Mouse (Mus musculus) adrenal gland, adult (tissue): ENCODE measurements at regions not wholly inside any gene's neighbourhood (a gene's known extent, or its start where the extent isn't known, plus 50 kb on each side); places are given as distances from the start of the nearest gene placed in this dataset.

Source experiments
- DNase-seq, 2 experiments: peaks; one replicate each; pipeline ENCODE4 v3.0.0; 2022 to 2023; ENCODE audit warnings: low spot score in 1 of 2; ENCODE audit not compliant: inconsistent age in 2 of 2

DNA sequence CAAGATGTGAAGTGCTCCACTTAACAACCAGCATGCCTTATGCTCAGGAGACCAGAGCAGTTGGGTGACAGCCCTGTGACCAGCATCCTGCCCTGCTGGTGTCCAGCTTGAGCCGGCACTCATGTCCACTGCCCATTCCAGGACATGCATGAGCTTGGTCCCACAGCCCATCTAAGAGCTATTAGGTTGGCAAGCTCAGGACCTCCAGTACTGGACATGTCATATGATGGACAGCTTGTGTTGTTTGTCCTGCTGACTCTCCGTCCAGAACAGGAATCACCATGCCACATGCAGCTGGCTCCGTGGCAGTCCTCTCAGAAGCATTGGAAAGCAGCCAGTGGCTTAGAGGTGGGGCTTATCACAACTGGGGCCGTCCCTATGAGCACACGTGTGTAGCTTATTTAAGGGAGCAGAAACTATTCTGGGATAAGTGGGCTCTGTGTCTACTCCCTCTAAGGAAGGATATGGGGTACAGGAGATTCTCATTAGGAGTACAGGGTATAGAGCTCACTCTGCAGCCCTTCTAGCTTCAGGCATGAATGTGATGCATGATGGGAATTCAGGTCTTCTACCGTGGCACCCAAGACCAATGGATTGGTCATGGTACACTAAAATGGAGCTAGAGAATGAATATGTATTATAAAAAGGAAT, 232.5 kb upstream of the Ajap1 start:
- no peak for DNase-seq

DNA sequence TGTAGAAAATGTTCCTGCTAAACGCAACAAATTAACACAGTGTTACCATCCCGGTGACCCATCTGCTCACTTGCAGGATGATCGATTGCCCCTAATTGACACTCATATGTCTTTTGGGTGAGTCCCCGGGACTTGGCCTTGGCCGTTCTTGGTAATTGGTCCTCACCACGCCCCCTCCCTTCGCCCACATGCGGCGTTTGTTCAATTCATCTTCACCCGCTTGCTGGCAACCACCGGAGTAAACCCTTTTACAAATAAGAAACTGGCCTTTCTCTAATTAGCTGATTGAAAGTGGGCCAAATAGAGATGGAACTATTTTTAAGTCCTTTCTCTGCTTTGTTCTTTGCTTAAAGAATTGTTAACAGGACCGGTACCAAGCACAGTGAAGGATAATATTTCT, 234.7 kb upstream of the Ajap1 start:
- no peak for DNase-seq

DNA sequence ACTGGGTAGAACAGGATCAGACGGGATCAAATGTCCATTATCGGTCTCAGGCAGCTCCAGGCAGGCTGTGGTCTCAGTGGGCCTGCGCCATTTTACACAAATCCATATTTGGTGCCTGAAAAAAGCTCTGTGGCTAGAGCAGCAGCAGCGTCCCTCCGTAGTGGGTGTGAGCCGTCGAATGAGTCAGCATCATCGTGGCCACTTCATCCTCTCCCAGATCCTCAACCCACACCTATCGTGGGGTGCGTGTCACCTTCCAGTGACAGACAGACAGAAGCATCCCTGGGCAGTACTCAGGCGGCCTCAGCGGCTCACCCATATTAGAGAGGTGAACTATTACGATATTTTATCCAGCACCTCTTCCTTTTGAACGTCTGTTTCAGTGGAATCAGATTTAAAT, 233.0 kb upstream of the A430005L14Rik start:
- DNase-seq, result no peak

DNA sequence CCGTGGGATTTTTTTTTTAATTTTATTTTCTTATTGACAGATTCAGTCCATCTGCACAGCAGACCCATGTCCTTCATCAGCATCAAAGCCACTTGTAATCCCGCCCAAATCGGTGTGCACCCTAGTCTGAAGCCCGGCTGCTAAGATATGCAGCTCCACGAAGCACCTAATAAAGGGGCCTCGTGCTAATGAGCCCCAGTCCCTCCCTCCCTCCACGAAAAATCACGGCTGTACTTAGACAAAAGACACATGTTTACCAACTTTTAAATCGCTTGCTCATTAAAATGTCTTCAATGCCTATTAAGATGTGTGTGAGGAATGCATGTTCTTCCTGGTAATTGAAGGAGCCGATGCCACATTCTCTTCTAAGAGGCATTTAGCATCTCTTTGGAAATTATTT, 229.8 kb upstream of the A430005L14Rik start:
- no peak for DNase-seq

DNA sequence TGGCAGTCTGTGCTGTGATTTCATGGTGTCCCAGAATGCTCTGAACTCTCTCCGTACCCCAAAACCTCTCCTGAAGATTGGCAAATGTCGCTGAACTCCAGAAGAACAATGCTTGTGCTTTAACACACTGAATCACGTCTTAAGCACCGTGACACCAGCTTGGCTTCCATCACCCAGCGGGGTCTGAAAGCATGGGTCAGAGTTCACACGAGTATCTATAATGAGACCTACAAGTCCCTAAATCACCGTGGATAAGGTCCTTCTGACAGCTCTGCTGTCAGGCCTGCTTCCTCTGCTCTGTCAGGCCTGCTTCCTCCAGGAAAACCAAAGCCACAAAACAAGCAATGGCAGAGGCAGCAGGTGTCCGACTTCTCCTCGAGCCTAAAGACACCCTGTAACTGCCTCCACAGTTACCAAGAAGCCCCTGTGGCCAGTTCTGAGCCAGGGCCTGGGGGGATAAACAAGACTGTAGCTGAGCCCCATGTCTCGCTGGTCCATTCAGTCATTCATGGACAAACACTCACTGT, 229.1 kb upstream of the A430005L14Rik start:
- no peak for DNase-seq

DNA sequence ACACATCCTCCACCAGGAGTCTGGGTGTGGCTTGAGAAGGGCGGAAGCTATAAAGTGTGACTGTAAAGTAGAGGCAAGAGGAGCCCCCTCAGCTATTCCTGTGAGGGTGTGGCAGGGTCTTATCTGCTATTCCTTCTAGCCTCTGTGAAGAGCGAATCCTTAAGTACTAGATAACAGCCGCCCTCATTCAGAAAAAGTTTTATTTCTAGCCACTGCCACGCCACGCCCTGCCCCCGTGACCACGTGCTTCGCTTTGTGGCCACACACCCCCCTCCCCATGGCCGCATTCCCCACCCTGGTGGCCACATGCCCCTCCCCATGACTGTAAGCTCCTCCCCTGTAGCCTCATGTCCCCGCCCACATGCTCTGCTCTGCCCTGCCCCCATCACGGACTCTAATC, 218.9 kb upstream of the A430005L14Rik start:
- DNase-seq, result no peak

DNA sequence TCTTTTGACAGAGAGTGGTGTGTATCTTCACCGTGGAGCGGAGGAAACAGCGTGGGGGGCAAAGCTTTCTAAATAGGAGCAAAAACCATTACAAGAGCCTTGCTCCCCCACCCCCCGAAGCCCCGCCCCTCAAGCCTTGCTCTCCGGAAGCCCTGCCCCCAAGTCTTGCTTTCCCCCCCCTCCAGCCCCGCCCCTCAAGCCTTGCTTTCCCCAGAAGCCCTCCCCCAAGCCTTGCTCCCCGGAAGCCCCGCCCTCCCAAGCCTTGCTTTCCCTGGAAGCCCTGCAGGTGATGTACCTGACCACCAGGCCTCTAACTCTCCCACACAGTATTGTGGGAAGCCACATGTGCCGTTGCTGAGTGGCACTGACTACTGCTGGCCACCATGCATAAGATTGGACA, 214.8 kb upstream of the A430005L14Rik start:
- no peak for DNase-seq

DNA sequence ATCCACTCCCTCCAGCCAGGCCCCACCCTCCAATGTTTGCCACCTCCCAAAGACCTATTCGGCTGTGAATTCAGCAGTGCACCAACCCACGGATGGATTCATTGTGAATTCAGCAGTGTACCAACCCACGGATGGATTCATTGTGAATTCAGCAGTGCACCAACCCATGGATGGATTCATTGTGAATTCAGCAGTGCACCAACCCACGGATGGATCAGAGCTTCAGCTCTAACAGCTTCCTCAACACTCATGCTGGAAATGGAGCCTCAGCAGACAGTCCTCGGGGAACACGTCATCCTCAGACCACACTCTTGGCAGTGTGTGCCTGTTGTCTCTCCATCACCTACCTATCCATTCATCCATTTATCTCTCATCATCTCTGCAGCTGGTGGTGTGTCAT, 204.2 kb upstream of the A430005L14Rik start:
- DNase-seq, result no peak

DNA sequence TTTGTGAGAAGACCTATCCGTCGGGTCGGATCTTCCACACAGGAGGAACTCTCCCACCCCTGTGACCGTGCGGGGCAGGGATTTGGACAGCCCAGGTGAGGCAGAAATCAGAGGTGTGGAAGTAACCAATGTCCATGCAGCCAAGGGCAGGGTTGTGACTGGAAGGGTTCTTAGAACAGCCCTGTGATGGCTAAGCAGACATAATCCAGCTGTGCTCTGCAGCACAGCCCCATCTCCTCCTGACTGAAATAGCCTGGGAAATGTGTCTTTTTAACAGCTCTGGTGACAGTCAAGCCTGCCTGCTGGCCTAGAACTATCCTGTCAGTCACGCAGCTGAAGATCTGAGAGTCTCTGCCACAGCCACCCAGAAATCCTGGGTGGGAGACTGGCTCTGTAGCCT, 198.7 kb upstream of the A430005L14Rik start:
- no peak for DNase-seq

DNA sequence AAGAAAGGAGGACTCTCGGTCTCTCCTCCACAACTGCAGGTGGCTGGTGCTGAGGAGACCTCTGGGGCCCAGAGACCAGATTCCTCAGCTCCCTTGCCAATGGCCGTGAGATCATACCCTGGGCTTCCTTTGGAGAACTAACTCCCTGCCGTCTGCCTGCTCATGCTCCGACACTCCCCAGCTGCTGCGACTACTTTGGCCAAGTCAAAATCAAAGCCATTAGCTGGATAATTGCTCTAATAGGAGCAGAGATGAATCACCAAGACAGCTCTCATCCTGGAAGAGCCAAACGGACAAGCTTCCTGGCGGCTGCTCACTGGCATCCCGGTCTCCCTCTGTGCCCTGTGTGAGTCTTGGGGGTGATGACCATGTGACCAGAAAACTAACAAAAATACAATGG, 198.3 kb upstream of the A430005L14Rik start:
- DNase-seq, result no peak

DNA sequence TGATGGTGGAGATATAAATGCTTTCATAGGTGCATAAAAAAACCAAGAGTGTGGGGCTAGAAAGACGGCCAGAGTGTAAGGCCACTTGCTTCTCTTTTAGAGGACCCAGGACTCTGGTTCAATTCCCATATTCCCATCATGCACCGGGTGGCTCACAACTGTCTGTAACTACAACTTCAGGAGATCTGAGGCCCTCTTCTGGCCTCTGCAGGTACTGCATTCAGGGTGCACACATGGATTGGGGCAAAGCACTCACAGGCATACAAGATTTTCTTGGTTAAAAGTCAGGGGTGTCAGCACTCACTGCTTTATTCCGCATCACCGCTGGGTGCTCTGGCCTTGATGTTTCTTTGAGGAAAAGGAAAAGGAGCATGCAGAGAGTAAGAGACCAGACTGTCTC, 196.1 kb upstream of the A430005L14Rik start:
- DNase-seq, result no peak

DNA sequence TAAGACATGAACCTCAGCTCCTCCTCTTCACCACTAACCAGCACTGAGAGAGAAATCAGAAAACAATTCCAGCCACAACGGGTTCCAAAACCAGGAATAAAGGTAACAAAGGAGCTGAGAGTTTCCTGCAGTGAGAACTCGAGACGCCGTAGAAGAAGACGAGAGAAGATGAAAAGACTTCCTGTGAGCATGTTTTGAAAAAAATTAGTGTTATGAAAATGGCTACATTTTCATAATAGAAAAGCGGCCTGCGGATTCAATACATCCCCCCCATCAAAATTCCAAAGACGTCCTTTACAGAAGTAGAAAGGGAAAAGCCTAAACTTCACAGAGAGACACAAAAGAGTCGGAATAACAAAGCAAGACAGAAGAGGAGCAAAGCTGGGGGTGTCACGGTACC, 193.6 kb upstream of the A430005L14Rik start:
- no peak for DNase-seq

DNA sequence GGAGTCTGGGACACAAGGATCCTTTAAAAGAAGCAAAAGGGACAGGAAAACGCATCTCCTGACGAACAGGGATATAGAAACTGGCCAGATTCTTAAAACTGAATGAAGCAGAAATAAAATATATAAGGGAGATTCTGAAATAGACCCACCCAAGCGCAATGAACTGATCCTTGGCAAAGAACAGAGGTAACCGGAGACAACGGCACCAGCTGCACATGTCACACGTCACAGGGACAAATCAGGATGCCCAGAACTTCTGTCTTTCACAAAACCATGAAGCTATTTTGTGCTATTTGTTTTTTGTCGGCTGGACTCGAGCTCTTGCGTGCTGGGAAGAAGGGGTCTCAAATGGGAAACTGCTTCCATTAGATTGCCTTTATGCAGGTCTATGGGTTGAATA, 189.3 kb upstream of the A430005L14Rik start:
- DNase-seq, result no peak

DNA sequence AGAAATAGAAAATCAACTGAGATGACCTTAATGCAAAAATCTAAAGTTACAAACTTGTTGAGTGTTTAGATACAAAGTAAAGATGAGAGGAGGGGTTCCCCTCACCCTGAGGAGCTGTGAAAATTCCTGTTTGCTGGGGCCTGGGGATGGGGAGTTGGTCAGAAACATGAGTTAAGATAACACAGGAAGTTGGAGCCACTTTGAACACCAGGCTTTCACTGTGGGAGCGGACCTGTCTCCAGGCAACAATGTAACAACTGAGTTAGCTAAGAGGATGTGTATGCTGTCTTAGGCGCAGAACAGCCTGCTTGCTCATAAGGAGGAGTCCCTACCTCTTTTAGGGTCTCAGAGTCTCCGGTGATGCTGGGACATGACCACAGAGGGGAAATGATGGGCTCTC, 188.7 kb upstream of the A430005L14Rik start:
- DNase-seq, result no peak

DNA sequence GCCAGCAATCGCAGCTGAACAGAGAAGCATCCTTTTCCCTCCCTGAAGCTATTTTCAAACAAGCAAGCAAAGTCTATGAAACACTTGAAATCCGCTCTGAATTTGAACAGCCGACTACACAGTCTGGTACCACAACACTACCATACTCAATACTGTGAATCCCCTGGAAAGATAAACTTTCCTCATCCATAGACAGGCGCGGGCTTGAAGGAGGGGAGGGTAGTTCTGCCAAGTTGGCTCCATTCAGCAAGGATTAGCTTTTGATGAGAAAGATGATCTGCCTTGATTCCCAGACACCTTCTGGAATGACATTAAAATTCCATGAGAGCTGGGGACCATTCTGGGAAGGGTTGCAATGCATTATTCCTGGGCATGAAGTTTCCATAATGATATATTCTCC, 186.4 kb upstream of the A430005L14Rik start:
- DNase-seq, result no peak

DNA sequence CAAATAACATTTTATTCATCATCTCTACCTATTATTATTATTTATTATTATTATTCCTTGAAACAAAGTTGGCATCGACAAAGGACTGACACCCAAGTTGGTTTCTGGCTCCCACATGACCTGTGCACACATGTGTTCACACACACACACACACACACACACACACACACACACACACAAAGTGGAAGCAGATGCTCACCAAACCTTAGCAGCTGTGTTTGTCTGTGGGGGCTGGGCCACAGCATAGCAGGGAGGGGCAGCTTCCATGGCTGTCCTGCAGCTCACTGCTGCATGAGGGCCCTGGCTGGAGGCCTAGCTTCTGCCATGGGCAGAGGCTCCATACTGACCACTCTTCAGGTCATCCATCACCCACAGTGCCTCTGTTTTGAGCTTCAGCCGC, 176.5 kb upstream of the A430005L14Rik start:
- no peak for DNase-seq

DNA sequence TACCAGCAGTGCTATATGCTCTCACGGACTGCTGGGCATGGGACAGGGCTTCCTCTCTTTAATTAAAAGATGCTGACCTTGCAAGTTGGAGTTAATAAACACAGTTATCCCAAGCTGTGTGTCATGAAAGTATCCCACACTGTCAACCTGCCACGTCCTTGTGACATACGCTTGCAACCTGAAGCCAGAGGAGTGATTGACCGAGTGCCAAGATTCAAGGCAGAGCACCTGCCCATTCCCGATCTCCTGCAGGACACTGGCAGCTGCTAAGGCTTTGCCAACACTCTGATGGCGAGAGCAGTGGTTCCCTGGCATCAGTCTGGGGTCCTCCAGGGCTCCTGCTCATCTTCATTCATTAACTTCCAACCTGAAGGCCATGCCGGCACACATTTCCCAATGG, 175.8 kb upstream of the A430005L14Rik start:
- no peak for DNase-seq

DNA sequence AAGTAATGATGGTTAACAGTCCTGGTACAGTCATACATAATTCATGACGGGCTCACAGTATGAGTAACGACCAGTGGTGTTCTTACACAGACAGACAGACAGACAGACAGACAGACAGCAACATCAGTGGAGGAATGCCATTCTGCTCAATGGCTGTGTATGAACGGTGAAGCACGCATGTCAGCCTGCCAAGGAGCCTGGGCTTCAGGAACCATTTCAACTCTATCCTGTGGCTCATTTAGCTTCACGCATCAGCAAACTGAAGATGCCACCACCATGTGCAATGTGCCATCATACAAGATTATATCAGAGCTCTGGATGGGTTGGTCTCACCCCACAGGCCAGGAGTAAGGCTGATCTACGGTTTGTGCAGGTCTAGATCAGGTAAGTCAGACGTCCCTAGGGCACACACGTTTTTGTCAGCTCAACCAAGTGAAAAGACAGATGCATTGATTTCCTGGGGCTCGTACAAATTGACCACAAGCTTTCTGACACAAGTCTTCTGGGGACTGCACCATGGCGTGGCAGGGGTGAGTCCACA, 175.0 kb upstream of the A430005L14Rik start:
- no peak for DNase-seq

DNA sequence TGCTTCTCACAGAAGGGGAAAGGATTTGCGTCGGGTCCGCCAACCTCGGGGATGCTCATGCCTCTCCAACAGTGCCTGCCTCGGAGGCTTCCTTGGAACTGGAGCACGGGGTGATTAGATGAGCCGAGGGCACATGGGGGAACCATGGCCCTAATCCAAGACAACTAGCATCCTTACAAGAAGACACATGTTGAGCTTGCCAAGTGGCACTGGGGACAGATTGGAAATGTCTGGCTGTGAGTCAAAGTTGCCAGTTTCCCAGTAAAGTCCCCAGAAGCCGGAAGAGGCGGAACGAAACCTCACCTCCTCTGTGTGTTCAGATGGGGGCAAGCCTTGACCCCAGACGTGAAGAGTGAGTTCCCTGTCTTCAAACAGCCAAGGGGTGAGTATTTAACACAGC, 172.6 kb upstream of the A430005L14Rik start:
- DNase-seq, result no peak

DNA sequence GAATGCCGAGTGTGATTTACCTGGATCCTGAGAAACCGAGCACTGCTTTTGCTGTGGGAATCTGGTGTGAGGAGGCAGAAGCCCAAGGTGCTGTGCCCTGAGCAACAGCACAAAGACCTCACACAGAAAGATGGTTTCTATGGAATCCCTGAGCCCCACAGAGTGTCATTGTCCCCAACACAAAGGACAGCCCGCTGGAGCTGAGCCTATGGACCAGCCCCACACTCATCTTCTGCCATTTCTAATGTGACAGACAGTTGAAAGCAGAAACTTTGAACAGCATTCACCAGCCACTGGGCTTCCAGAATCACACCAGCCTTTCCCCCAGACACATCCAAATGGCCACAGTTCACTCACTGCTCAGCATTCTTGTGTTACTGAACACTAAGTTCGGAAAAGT, 171.5 kb upstream of the A430005L14Rik start:
- no peak for DNase-seq

DNA sequence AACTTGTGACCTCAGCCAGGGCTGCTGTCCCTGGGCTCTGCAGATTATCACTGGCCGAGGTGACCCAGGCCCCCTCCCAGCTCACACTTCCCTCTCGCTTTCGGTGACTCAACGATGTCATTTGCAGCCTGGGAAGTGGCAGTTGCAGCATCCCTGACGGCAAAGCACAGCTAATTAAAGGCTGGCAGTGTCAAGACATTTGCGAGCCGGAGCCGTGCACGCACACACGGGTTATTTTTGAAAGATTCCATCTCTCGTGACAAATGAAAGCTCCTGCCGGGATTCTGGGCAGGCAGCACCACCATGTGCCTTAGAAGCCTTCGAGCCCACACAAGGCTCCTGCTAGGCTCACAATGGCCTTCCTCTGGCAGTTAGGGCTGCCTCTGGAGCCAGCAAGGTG, 164.7 kb upstream of the A430005L14Rik start:
- DNase-seq, result no peak

DNA sequence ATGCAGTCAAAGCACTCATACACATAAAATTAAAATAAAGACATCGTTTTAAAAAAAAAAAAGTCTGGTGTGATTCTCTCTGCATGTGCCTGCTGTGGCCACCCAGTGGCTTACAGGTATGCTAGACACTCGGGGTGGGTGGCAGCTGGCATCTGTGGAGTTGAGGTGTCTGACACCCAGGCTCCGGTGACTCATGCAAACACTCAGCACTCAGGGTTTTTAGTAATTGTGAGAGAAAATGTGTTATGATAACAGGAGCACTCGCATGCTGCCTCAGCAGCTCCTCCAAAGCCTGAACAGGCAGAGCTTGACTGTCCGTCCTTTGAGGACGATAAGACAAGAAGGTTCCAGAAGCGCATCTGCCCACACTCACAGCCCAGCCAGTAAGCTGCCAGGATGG, 159.0 kb upstream of the A430005L14Rik start:
- DNase-seq, result no peak

DNA sequence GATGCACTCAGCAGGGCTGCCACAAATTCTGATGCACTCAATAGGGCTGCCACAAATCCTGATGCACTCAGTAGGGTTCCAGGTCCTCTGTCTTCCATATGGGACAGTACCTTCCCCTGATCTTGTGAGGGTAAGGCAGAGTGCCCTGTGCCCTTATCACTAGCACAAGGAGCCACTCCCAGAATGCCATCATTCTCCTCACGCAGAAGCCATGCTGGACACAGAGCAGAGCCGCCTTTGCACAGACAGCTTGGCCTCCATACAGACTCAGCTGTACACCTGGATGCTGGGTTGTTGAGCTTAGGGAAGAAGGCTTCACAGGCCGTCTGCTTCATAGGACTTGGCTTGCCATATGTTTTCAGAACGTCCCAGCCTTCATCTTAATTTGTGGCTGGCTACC, 151.3 kb upstream of the A430005L14Rik start:
- DNase-seq, result no peak
